8 mouse cellular contexts compared by ENCODE assay signal in genomic region chr7:109174337-109174948, GRCm38 (mm10). TPM values are rescaled to one million over a fixed set of nuclear protein-coding genes. Genes with fewer than 3 reads are reported as not detected.
A peak's percentile ranks its signal among the peaks of the same experiment; 100 is the strongest.
DNase-seq lines count a peak whose midpoint lies in the region; ATAC-seq and TF ChIP-seq lines count a peak whose summit lies in the region.

No protein-coding gene starts in this region.

- peak; percentile 20; the same call in 1 of the 2 replicates for ATAC-seq in midbrain, postnatal 0 days (ENCODE audit: low FRiP score)
- ATAC-seq in activated CD4-positive, CD25-positive, alpha-beta regulatory T cell, adult 4 months = no peak

- peak overlapping the region; percentile 70 for H3K4me3 ChIP-seq in midbrain, postnatal 0 days (ENCODE audit: low read depth, low read length)

- peak overlapping the region; percentile 98 for H3K4me2 ChIP-seq in midbrain, postnatal 0 days (ENCODE audit: low read depth, low read length, poor library complexity, severe bottlenecking)

- 0 out of 2 replicates have a peak, but pooled peaks cover 6% of the 10 kb centered on the region for H3K27me3 ChIP-seq in midbrain, postnatal 0 days (ENCODE audit: insufficient read depth, low read length)

- H3K9ac ChIP-seq in midbrain, postnatal 0 days (replicated peaks; ENCODE audit: low read length, poor library complexity, severe bottlenecking) = peak overlapping the region; percentile 91

- H3K4me1 ChIP-seq in midbrain, postnatal 0 days (ENCODE audit: insufficient read depth, low read length) = peaks cover 13% of the 10 kb centered on the region; the same call in 1 of the 2 replicates

- TF ChIP-seq CTCF in midbrain, postnatal 0 days (IDR thresholded peaks at IDR 0.05) = no peak

- H3K27ac ChIP-seq in midbrain, postnatal 0 days (ENCODE audit: low read depth, low read length) = peak overlapping the region; percentile 80

- 6% methylated on average over 28 of the region's 31 CpGs for WGBS in midbrain, postnatal 0 days

- H3K36me3 ChIP-seq in midbrain, postnatal 0 days (ENCODE audit: insufficient read depth, low read length) = no peaks in the 10 kb centered on the region

- peak; percentile 62 for DNase-seq in layer of hippocampus, adult 11-12 months (ENCODE audit: low spot score)
- DNase-seq in layer of hippocampus, adult 9-10 months (ENCODE audit: low spot score) = no peak
- DNase-seq in embryo, embryonic 11 days = peak; percentile 68
- DNase-seq in heart, adult 8-10 months (ENCODE audit: low spot score) = peak; percentile 38
- peak; percentile 31 for DNase-seq in kidney, adult 18-20 months
- peak; percentile 22 for DNase-seq in liver
- DNase-seq in midbrain, postnatal 0 days (ENCODE audit: low spot score) = peak; percentile 65

- no peaks in the 10 kb centered on the region for H3K9me3 ChIP-seq in midbrain, postnatal 0 days (ENCODE audit: low read length)

RNA-seq across cellular contexts. Expression of gene Lmo1, which starts 0.6 kb away (rescaled TPM):
- 1 to 10 TPM; 2.1 to 3.7 (median 3.2) TPM for total RNA-seq in heart, adult 8-10 months (2022)
- 109 and 117 TPM in 2 replicates for total RNA-seq in midbrain, postnatal 0 days (2014; rRNA removed)
- 109 and 121 TPM in 2 replicates for polyA plus RNA-seq in midbrain, postnatal 0 days (2015; fragmentation: Nextera tagmentation; extraction: Ambion mirVana)
- not detected for polyA plus RNA-seq in activated CD4-positive, CD25-positive, alpha-beta regulatory T cell, adult 4 months (2017; shearing (Covaris generic))

Comparison
In these comparisons a context has a peak if more than half of its experiments do, and no peak if none do; other contexts are left out.
1. RNA of gene Lmo1, which starts 0.6 kb away (total RNA-seq): 109 to 117 TPM in midbrain, postnatal 0 days; 2.1 to 3.7 TPM in heart, adult 8-10 months; every median in the first group is over 10 times any median in the second.